Mouse (Mus musculus) kidney, embryonic 16.5 days (tissue): ENCODE measurements at regions not wholly inside any gene's neighbourhood (a gene's known extent, or its start where the extent isn't known, plus 50 kb on each side); places are given as distances from the start of the nearest gene placed in this dataset.
A peak's percentile ranks its signal among the peaks of the same experiment; 100 is the strongest.

ENCODE experiments used
- ATAC-seq: fragments of 200-750 bp; cut with Nextera tagmentation; 2 replicates; pipeline ENCODE4 v1.8.0; 2017; ENCODE audit warnings: moderate TSS enrichment; ENCODE audit not compliant: low FRiP score, low TSS enrichment
- H3K27ac ChIP-seq: fragments of 300-500 bp; sonication (generic); 2 replicates; pipeline ENCODE4 v1.5.1; 2014; ENCODE audit warnings: low read length
- H3K27me3 ChIP-seq: fragments of 300-500 bp; sonication (generic); 2 replicates; pipeline ENCODE4 v1.6.1; 2014; ENCODE audit warnings: low read length, control low read depth, mixed read lengths; ENCODE audit not compliant: insufficient read depth
- H3K36me3 ChIP-seq: fragments of 300-500 bp; sonication (generic); 2 replicates; pipeline ENCODE4 v1.6.1; 2014; ENCODE audit warnings: low read length, control low read depth, mixed read lengths; ENCODE audit not compliant: insufficient read depth
- H3K4me1 ChIP-seq: fragments of 300-500 bp; sonication (generic); 2 replicates; pipeline ENCODE4 v1.6.1; 2014; ENCODE audit warnings: low read length, control low read depth, mixed read lengths; ENCODE audit not compliant: insufficient read depth
- H3K4me2 ChIP-seq: fragments of 300-500 bp; sonication (generic); replicated peaks from 2 replicates; pipeline ENCODE4 v1.6.1; 2014; ENCODE audit warnings: low read depth, low read length
- H3K4me3 ChIP-seq: fragments of 300-500 bp; sonication (generic); 2 replicates; pipeline ENCODE4 v1.5.1; 2014; ENCODE audit warnings: mild to moderate bottlenecking, low read length
- H3K9ac ChIP-seq: fragments of 300-500 bp; sonication (generic); replicated peaks from 2 replicates; pipeline ENCODE4 v1.6.1; 2014; ENCODE audit warnings: low read length
- H3K9me3 ChIP-seq: fragments of 300-500 bp; sonication (generic); 2 replicates; pipeline ENCODE4 v1.6.1; 2016; ENCODE audit warnings: low read length, control low read depth
- WGBS: fragments of 180-500 bp; shearing (Covaris S2); extraction: QIAGEN DNeasy Blood & Tissue Kit; methylation state at CpG from one replicate; pipeline ENCODE4 v1.1.7; 2014; 5-methylcytosine and 5-hydroxymethylcytosine counted together

DNA sequence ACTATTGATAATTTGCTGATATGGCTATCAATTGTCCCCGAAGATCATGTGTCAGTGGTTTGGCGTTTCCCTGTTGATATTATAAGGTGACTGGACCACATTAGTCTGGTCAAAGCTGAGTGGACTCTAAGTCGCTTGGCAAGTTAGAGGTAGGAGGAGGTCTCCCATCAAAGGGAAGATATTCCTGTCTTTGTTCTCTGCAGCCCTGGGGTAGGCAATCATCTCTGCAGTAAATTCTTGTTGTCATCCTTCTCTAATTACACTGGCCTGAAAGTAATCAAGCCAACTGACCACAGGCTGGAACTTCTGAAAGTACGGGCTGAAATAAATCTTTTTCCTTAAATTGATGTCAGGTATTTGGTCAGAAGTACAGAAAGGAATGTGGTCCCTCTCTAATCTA lies 652.3 kb upstream of the N6amt1 start:
- peak; percentile 65; the same call in 1 of the 2 replicates for ATAC-seq
- Histone ChIP-seq H3K4me3 (no peak overlapping the region), H3K9ac (no peak overlapping the region), H3K36me3 (no peaks in the 10 kb centered on the region), H3K27ac (no peak overlapping the region), H3K4me1 (no peaks in the 10 kb centered on the region), H3K9me3 (no peaks in the 10 kb centered on the region), H3K27me3 (no peaks in the 10 kb centered on the region), H3K4me2 (no peak overlapping the region)
- 32% methylated on average over 4 of the region's 4 CpGs for WGBS

DNA sequence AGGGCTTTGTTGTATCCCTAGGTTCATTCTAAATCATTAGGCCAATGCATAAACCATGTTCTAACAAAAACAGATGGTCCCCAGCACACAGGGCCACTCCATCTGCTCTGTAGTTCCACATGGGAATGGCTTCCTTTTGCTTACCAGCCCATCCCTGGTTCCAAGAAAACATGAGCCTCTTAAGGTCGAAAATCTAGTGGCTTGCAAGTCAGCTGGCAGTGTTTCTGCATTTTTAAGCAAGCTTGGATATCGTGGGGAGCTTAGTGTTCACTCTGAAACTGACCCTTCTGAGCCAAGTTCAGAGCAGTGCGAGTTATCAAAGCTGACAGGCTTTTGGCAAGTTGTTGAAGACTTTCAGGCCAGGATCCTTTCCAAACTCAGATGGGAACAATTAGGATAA lies 659.5 kb upstream of the N6amt1 start:
- Histone ChIP-seq H3K9ac (no peak overlapping the region), H3K27me3 (no peaks in the 10 kb centered on the region), H3K4me2 (no peak overlapping the region), H3K4me3 (no peak overlapping the region), H3K27ac (peak overlapping the region; percentile 63; the same call in 1 of the 2 replicates), H3K4me1 (no peaks in the 10 kb centered on the region), H3K9me3 (no peaks in the 10 kb centered on the region), H3K36me3 (no peaks in the 10 kb centered on the region)
- peak; percentile 77 for ATAC-seq
- WGBS = 30% methylated on average over 3 of the region's 3 CpGs

DNA sequence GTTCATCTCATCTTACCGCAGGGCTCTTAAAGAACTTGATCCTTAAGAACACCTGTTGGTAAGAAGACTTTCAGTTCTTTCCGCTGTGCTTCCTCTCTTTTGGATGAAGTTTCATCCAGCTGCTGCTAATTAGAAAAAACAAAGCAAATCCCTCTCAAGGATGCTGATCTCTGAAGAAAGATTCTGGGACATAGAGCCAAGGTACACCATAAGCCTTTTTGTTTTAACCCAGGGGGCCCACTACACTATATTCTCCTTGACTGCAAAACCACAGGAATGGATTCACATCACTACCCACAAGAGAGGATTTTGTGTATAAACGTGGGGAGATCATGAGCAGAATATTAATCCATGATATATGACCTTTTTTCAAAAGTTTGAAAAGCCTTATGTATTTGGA lies 694.8 kb upstream of the N6amt1 start:
- ATAC-seq = peak; percentile 35; the same call in 1 of the 2 replicates

DNA sequence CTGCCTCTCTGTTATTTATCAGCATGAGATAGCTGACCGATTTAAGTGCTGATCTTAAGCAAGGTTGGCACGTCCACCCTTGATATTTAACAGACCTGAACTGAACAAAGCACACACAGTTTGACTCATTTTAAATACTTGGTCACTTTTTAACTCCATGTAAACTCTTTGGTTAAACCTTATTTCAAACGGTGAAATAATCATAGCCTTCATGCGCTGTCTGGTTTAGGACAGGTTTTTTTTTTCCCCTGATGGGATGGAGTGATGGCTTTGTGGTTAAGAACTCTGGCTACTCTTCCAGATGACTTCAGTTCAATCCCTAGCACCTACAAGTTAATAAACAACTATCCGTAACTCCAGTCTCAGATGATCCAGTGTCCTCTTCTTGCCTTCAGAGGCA lies 706.7 kb upstream of the N6amt1 start:
- Histone ChIP-seq H3K36me3 (no peaks in the 10 kb centered on the region), H3K4me2 (no peak overlapping the region), H3K9ac (no peak overlapping the region), H3K27me3 (no peaks in the 10 kb centered on the region), H3K4me1 (0 out of 2 replicates have a peak, but pooled peaks cover 3% of the 10 kb centered on the region), H3K9me3 (no peaks in the 10 kb centered on the region), H3K27ac (no peak overlapping the region), H3K4me3 (no peak overlapping the region)
- 55% methylated on average over 5 of the region's 5 CpGs for WGBS
- ATAC-seq = peak; percentile 91

More for the DNA sequence above, 694.8 kb upstream of the N6amt1 start:
- Histone ChIP-seq H3K9me3 (peaks cover 3% of the 10 kb centered on the region; the same call in 1 of the 2 replicates), H3K9ac (no peak overlapping the region), H3K4me2 (no peak overlapping the region), H3K27me3 (no peaks in the 10 kb centered on the region), H3K4me3 (no peak overlapping the region), H3K27ac (no peak overlapping the region), H3K4me1 (no peaks in the 10 kb centered on the region), H3K36me3 (no peaks in the 10 kb centered on the region)
- WGBS = 37% methylated on average over 3 of the region's 3 CpGs

DNA sequence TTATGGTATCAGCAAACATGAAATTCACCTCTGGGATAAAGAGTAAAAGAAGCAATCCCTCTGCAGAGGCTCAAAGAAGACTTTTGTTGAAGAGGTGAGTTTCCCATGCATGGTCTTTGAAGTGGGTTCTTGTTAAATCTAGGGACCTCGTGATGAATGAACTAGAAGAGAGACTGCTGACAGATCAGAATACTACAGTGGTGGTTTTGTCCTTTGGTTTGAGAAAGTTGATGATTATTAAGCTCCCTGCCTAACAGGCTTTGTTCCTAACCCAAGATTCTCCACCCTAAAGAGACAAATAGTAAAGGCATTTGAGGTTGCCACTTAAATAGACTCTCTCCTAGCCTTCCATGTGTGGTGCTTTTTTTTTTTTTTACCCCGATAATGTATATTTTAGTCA lies 707.2 kb upstream of the N6amt1 start:
- Histone ChIP-seq H3K4me1 (0 out of 2 replicates have a peak, but pooled peaks cover 3% of the 10 kb centered on the region), H3K4me3 (no peak overlapping the region), H3K4me2 (no peak overlapping the region), H3K27ac (peak overlapping the region; percentile 78), H3K36me3 (no peaks in the 10 kb centered on the region), H3K9ac (no peak overlapping the region), H3K9me3 (no peaks in the 10 kb centered on the region), H3K27me3 (no peaks in the 10 kb centered on the region)
- WGBS = 67% methylated on average over 2 of the region's 2 CpGs
- peak; percentile 69 for ATAC-seq

DNA sequence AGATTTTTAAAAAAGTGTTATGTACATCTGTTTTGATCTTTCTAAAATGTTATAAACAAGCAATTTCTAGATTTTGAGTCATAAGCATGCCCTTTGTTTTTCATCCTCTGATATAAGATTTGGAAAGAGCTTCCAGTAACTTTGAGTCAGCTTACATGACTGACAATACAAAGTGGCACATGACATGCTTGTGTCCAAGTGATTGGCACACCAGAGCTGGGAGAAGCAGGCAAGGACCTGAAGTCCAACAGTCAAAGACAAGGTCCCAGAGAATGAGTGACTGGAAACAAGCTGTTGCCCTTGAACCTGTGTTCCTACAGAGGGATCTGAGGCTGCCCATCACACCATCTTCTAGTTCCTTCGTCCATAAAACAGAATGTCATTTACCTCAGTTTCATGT lies 708.5 kb upstream of the N6amt1 start:
- Histone ChIP-seq H3K9me3 (no peaks in the 10 kb centered on the region), H3K4me3 (no peak overlapping the region), H3K9ac (no peak overlapping the region), H3K4me1 (0 out of 2 replicates have a peak, but pooled peaks cover 3% of the 10 kb centered on the region), H3K36me3 (no peaks in the 10 kb centered on the region), H3K27me3 (no peaks in the 10 kb centered on the region), H3K4me2 (no peak overlapping the region), H3K27ac (peak overlapping the region; percentile 69; the same call in 1 of the 2 replicates)
- WGBS = 83% methylated on average over 1 of the region's 1 CpGs
- ATAC-seq = no peak

DNA sequence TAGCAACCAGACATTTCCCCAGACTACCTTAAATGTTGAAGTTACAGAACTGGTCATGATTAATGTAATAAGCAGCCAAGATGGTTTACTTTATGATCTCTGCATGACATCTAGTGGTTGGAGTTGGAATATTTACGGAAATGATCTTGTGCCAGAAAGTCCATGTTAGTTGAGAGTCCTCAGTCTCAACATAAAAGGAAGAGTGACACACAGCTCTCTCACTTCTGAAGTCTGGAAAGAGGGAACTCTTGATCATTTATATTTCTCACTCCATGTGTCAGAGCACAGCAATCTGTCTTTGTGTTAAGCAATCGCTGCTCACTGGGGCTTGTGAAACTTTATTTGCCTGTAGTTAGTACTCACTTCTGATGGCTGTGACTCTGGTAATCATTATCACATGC lies 709.1 kb upstream of the N6amt1 start:
- peak; percentile 66 for ATAC-seq
- no peak overlapping the region for H3K4me2 ChIP-seq
- WGBS = 41% methylated on average over 2 of the region's 2 CpGs
- 0 out of 2 replicates have a peak overlapping the region, but pooled peaks have one; percentile 48 for H3K9ac ChIP-seq
- no peaks in the 10 kb centered on the region for H3K9me3 ChIP-seq
- no peak overlapping the region for H3K4me3 ChIP-seq
- H3K27ac ChIP-seq = peak overlapping the region; percentile 66
- no peaks in the 10 kb centered on the region for H3K36me3 ChIP-seq
- H3K27me3 ChIP-seq = no peaks in the 10 kb centered on the region
- H3K4me1 ChIP-seq = 0 out of 2 replicates have a peak, but pooled peaks cover 3% of the 10 kb centered on the region

DNA sequence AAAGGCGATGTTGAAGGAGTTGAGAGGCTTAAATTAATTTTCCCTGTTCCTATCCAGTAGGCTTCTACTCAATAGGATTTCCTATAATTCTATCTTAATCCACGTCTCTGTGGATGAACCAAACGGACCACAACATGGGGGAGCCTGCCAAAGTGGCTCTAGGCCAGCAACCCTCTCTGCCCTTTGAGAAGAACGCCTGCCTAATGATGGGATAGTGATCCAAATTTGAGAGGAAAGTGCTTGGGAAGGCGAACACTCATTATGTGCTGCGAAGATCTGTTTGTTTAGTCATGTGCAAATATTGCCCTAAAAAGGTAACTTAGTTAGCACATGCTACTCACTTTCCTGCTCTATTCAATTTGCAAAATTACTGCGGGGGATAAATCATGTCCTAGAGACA lies 702.5 kb upstream of the Adamts5 start:
- no peaks in the 10 kb centered on the region for H3K27me3 ChIP-seq
- no peaks in the 10 kb centered on the region for H3K9me3 ChIP-seq
- H3K27ac ChIP-seq = no peak overlapping the region
- no peak overlapping the region for H3K4me3 ChIP-seq
- H3K36me3 ChIP-seq = no peaks in the 10 kb centered on the region
- ATAC-seq = no peak
- no peak overlapping the region for H3K9ac ChIP-seq
- no peaks in the 10 kb centered on the region for H3K4me1 ChIP-seq
- no peak overlapping the region for H3K4me2 ChIP-seq
- 79% methylated on average over 7 of the region's 7 CpGs for WGBS

DNA sequence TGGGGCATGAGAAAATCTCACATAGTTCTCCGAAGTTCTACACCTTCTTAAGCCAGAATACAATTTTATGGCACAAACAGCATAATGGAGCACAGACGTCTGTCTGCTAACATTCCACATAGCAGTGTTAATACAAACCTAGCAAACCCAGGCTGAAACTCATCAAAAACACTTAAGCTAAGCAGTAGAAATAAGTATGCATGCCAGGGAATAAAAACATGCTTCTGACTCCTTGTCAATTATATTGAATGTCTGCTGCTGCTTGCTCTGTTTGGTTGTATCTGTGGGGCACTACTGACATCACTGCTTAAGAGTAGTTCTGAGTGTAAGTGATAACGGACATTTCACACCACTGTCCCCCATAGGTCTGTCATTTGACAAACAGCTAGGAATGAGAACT lies 693.4 kb upstream of the Adamts5 start:
- Histone ChIP-seq H3K9ac (no peak overlapping the region), H3K4me3 (no peak overlapping the region), H3K27ac (no peak overlapping the region), H3K9me3 (no peaks in the 10 kb centered on the region), H3K4me2 (no peak overlapping the region), H3K36me3 (no peaks in the 10 kb centered on the region), H3K4me1 (no peaks in the 10 kb centered on the region), H3K27me3 (no peaks in the 10 kb centered on the region)
- WGBS = 75% methylated on average over 3 of the region's 3 CpGs
- ATAC-seq = no peak

DNA sequence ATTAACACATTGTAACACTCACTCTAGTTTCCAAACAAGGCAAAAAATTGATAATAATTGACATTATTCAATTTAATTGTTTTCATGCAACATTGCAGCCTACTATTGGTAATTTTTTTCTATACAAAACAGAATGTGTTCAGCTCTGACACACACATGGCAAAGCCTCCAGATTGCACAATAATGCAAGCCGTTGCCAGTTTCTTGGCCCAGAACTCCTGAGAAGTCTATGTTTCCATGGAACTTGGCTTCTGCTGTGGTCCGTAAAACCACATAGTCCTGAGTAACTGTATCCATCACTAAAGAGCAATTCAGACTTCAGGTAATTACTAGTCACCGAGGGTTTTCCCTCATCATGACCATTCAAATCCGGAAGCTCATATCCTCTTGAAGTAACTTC lies 684.4 kb upstream of the Adamts5 start:
- no peak for ATAC-seq
- 91% methylated on average over 4 of the region's 4 CpGs for WGBS
- Histone ChIP-seq H3K27ac (no peak overlapping the region), H3K4me3 (no peak overlapping the region), H3K9ac (no peak overlapping the region), H3K4me1 (no peaks in the 10 kb centered on the region), H3K36me3 (no peaks in the 10 kb centered on the region), H3K9me3 (no peaks in the 10 kb centered on the region), H3K4me2 (no peak overlapping the region), H3K27me3 (no peaks in the 10 kb centered on the region)
